Mouse (Mus musculus) heart, adult 9 months (tissue): ENCODE data around the gene Camk1g.

Experiments used
- DNase-seq, 2 experiments: peaks; one replicate each; pipeline ENCODE4 v3.0.0; 2022; ENCODE audit warnings: low spot score in 2 of 2

Camk1g gene

GRCm38 (mm10) chr1:193332671-193333070, 37.4 kb downstream of the Camk1g start:
- peak; percentile 52 to 60 for DNase-seq

GRCm38 (mm10) chr1:193332018-193332417, 38.1 kb downstream of the Camk1g start:
- peak in 1 of 2 experiments; percentile 47 for DNase-seq

GRCm38 (mm10) chr1:193330626-193331025, 39.5 kb downstream of the Camk1g start:
- DNase-seq, result no peak

GRCm38 (mm10) chr1:193330172-193330571, 39.9 kb downstream of the Camk1g start:
- DNase-seq, result peak; percentile 49 to 74

GRCm38 (mm10) chr1:193329557-193329956, 40.5 kb downstream of the Camk1g start:
- DNase-seq, result no peak

GRCm38 (mm10) chr1:193327686-193328085, 42.4 kb downstream of the Camk1g start:
- no peak for DNase-seq

- no peak for DNase-seq
These were observed 42.9 kb downstream of the Camk1g start for GRCm38 (mm10) chr1:193327216-193327615.

- DNase-seq, result peak in 1 of 2 experiments; percentile 27
These were observed 43.5 kb downstream of the Camk1g start for GRCm38 (mm10) chr1:193326456-193327145.

GRCm38 (mm10) chr1:193325891-193326290, 44.2 kb downstream of the Camk1g start:
- DNase-seq, result no peak

GRCm38 (mm10) chr1:193324224-193324623, 45.9 kb downstream of the Camk1g start:
- DNase-seq, result no peak

- no peak for DNase-seq
These were observed 46.4 kb downstream of the Camk1g start for GRCm38 (mm10) chr1:193323686-193324085.

GRCm38 (mm10) chr1:193320398-193320797, 49.7 kb downstream of the Camk1g start:
- DNase-seq, result no peak

GRCm38 (mm10) chr1:193319721-193320120, 50.4 kb downstream of the Camk1g start:
- DNase-seq, result no peak

GRCm38 (mm10) chr1:193317159-193317559, 52.9 kb downstream of the Camk1g start:
- peak; percentile 90 to 91 for DNase-seq

GRCm38 (mm10) chr1:193316358-193316750, 53.7 kb downstream of the Camk1g start:
- DNase-seq, result no peak

- peak; percentile 95 to 96 for DNase-seq
These were observed 54.3 kb downstream of the Camk1g start for GRCm38 (mm10) chr1:193315705-193316357.

GRCm38 (mm10) chr1:193311596-193311995, 58.5 kb downstream of the Camk1g start:
- no peak for DNase-seq

GRCm38 (mm10) chr1:193310519-193311085, 59.5 kb downstream of the Camk1g start:
- no peak for DNase-seq

- DNase-seq, result no peak
These were observed 60.1 kb downstream of the Camk1g start for GRCm38 (mm10) chr1:193309785-193310518.

- no peak for DNase-seq
These were observed 63.3 kb downstream of the Camk1g start for GRCm38 (mm10) chr1:193306832-193307231.

- no peak for DNase-seq
These were observed 64.7 kb downstream of the Camk1g start for GRCm38 (mm10) chr1:193305386-193305785.

GRCm38 (mm10) chr1:193303096-193303495, 67.0 kb downstream of the Camk1g start:
- no peak for DNase-seq
